Mouse (Mus musculus): ENCODE results near the gene Lmod2. TPM values are rescaled to one million over a fixed set of nuclear protein-coding genes. Genes with fewer than 3 reads are reported as not detected.

Gene Lmod2
- polyA plus RNA-seq (2015; fragmentation: Nextera tagmentation; extraction: Ambion mirVana): 0.47 and 0.83 TPM in 2 replicates

GRCm38 (mm10) chr6:24597500-24597899 lies at the start of gene Lmod2:
Gene Lmod2 (plus strand): TSS chr6:24597762.
- DNase-seq (ENCODE audit: low spot score) (no peak), ATAC-seq (peak; percentile 65)
- WGBS: 69% methylated on average over 10 of the region's 10 CpGs
- no peak for TF ChIP-seq CTCF (IDR thresholded peaks at IDR 0.05)
- TF ChIP-seq EP300 (IDR thresholded peaks at IDR 0.05): no peak
- no peak within 1 kb of the TSS for H3K9ac ChIP-seq (replicated peaks; ENCODE audit: low read depth)
- H3K27me3 ChIP-seq (replicated peaks; ENCODE audit: insufficient read depth, low read length): no peaks in the 10 kb centered on the region
- no peaks in the 10 kb centered on the region for H3K9me3 ChIP-seq (ENCODE audit: low read length)
- H3K27ac ChIP-seq (ENCODE audit: low read length): no peak within 1 kb of the TSS
- H3K4me3 ChIP-seq (ENCODE audit: low read depth, low read length): no peak within 1 kb of the TSS
- H3K4me1 ChIP-seq (ENCODE audit: insufficient read depth, low read depth, low read length): peaks cover 9% of the 10 kb centered on the region; the same call in 1 of the 2 replicates
- H3K36me3 ChIP-seq (ENCODE audit: insufficient read depth, low read length): no peaks in the 10 kb centered on the region
- H3K4me2 ChIP-seq (replicated peaks; ENCODE audit: low read depth, low read length): no peak within 1 kb of the TSS

DNA sequence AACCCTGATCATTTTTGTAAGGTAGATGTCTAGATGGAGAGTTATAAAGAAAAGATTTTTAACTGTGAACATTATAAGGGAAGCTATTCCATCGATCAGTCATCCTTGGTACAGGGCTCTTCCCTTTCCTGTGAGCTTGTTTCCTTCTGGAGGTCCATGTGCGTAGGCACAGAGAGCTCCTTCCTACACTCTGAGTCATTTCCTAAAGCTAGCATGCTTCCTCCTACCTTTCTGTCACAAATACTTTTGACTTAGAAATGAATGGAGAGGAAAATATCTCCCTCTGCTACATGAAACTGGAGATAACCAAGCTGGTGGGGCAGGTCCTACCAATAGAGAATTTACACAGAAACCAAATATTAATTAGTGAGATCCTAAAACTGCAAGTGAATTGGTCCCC lies 47.8 kb upstream of the Lmod2 start:
- Histone ChIP-seq H3K9ac (replicated peaks; ENCODE audit: low read depth) (no peak overlapping the region), H3K4me2 (replicated peaks; ENCODE audit: low read depth, low read length) (no peak overlapping the region), H3K27ac (ENCODE audit: low read length) (no peak overlapping the region), H3K27me3 (replicated peaks; ENCODE audit: insufficient read depth, low read length) (no peaks in the 10 kb centered on the region), H3K36me3 (ENCODE audit: insufficient read depth, low read length) (no peaks in the 10 kb centered on the region), H3K9me3 (ENCODE audit: low read length) (no peaks in the 10 kb centered on the region), H3K4me1 (ENCODE audit: insufficient read depth, low read depth, low read length) (no peaks in the 10 kb centered on the region; the same call in 1 of the 2 replicates), H3K4me3 (ENCODE audit: low read depth, low read length) (no peak overlapping the region)
- WGBS: 74% methylated on average over 2 of the region's 2 CpGs
- TF ChIP-seq EP300 (IDR thresholded peaks at IDR 0.05) (no peak), CTCF (IDR thresholded peaks at IDR 0.05) (no peak)
- ATAC-seq: no peak
- no peak for DNase-seq (ENCODE audit: low spot score)

DNA sequence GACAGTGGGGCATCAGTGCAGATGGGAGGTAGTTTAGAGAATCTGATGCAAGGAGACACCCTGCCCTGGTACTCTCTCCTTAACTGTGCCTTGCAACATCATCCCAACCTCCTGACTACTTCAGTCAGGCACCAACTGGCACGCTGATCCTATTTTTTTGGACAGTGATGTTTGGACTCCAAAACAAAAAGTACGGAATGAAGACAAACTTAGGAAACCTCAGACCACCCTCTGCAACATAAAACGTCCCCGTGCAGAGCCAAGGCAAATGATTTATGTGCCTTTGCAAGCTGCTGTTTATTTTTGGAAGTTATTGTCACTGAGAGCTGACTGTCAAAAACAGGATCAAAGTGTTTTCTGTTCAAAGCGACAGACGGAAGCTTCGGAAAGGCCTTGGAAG lies 45.5 kb upstream of the Lmod2 start:
- H3K36me3 ChIP-seq (ENCODE audit: insufficient read depth, low read length): no peaks in the 10 kb centered on the region
- no peak overlapping the region for H3K4me2 ChIP-seq (replicated peaks; ENCODE audit: low read depth, low read length)
- H3K9ac ChIP-seq (replicated peaks; ENCODE audit: low read depth): no peak overlapping the region
- no peak overlapping the region for H3K27ac ChIP-seq (ENCODE audit: low read length)
- H3K9me3 ChIP-seq (ENCODE audit: low read length): no peaks in the 10 kb centered on the region
- H3K4me1 ChIP-seq (ENCODE audit: insufficient read depth, low read depth, low read length): no peaks in the 10 kb centered on the region
- 32% methylated on average over 7 of the region's 7 CpGs for WGBS
- ATAC-seq (no peak), DNase-seq (ENCODE audit: low spot score) (no peak)
- H3K4me3 ChIP-seq (ENCODE audit: low read depth, low read length): no peak overlapping the region
- no peaks in the 10 kb centered on the region for H3K27me3 ChIP-seq (replicated peaks; ENCODE audit: insufficient read depth, low read length)
- no peak for TF ChIP-seq EP300 (IDR thresholded peaks at IDR 0.05)
- TF ChIP-seq CTCF (IDR thresholded peaks at IDR 0.05): no peak

GRCm38 (mm10) chr6:24554427-24555086 lies 43.0 kb upstream of the Lmod2 start:
- peak; percentile 38 for DNase-seq (ENCODE audit: low spot score)
- no peak for TF ChIP-seq CTCF (IDR thresholded peaks at IDR 0.05)
- TF ChIP-seq EP300 (IDR thresholded peaks at IDR 0.05): peak; percentile 40; the same call in 1 of the 2 replicates
- H3K9ac ChIP-seq (replicated peaks; ENCODE audit: low read depth): no peak overlapping the region
- no peaks in the 10 kb centered on the region for H3K27me3 ChIP-seq (replicated peaks; ENCODE audit: insufficient read depth, low read length)
- H3K4me3 ChIP-seq (ENCODE audit: low read depth, low read length): peak overlapping the region; percentile 14; the same call in 1 of the 2 replicates
- 30% methylated on average over 11 of the region's 11 CpGs for WGBS
- no peak; the same call in 1 of the 2 replicates for ATAC-seq
- H3K4me2 ChIP-seq (replicated peaks; ENCODE audit: low read depth, low read length): peak overlapping the region; percentile 51
- H3K4me1 ChIP-seq (ENCODE audit: insufficient read depth, low read depth, low read length): no peaks in the 10 kb centered on the region
- H3K9me3 ChIP-seq (ENCODE audit: low read length): no peaks in the 10 kb centered on the region
- no peaks in the 10 kb centered on the region for H3K36me3 ChIP-seq (ENCODE audit: insufficient read depth, low read length)
- H3K27ac ChIP-seq (ENCODE audit: low read length): 0 out of 2 replicates have a peak overlapping the region, but pooled peaks have one; percentile 51

DNA sequence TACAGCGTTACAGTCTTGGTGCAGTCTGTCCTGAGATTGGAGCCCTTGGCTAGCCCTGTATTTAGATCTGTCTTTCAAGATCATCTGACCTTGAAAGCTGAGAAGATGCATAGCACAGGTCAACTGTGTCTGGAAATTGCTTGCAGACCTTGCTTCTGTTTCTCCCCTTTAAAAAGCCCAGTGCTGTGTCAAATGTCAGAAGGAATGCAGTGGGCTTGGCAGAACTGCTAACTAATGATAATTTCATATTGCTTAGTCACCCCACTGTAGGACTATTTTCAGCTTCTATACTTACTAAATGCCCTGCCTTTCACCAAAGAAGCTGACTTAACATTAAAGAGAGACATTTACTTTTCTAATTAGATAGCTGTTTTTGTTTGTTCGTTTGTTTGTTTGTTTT lies 42.1 kb upstream of the Lmod2 start:
- DNase-seq (ENCODE audit: low spot score) (no peak), ATAC-seq (no peak)
- WGBS: 77% methylated on average over 2 of the region's 2 CpGs
- H3K27ac ChIP-seq (ENCODE audit: low read length): no peak overlapping the region
- TF ChIP-seq CTCF (IDR thresholded peaks at IDR 0.05): no peak
- no peaks in the 10 kb centered on the region for H3K27me3 ChIP-seq (replicated peaks; ENCODE audit: insufficient read depth, low read length)
- H3K4me3 ChIP-seq (ENCODE audit: low read depth, low read length): no peak overlapping the region
- no peak overlapping the region for H3K9ac ChIP-seq (replicated peaks; ENCODE audit: low read depth)
- H3K4me1 ChIP-seq (ENCODE audit: insufficient read depth, low read depth, low read length): no peaks in the 10 kb centered on the region
- H3K9me3 ChIP-seq (ENCODE audit: low read length): no peaks in the 10 kb centered on the region
- H3K4me2 ChIP-seq (replicated peaks; ENCODE audit: low read depth, low read length): no peak overlapping the region
- H3K36me3 ChIP-seq (ENCODE audit: insufficient read depth, low read length): no peaks in the 10 kb centered on the region

GRCm38 (mm10) chr6:24564081-24564480 lies 33.5 kb upstream of the Lmod2 start:
- no peaks in the 10 kb centered on the region for H3K4me1 ChIP-seq (ENCODE audit: insufficient read depth, low read depth, low read length)
- no peak overlapping the region for H3K9ac ChIP-seq (replicated peaks; ENCODE audit: low read depth)
- H3K27ac ChIP-seq (ENCODE audit: low read length): no peak overlapping the region
- TF ChIP-seq EP300 (IDR thresholded peaks at IDR 0.05) (no peak), CTCF (IDR thresholded peaks at IDR 0.05) (no peak)
- no peak overlapping the region for H3K4me3 ChIP-seq (ENCODE audit: low read depth, low read length)
- no peaks in the 10 kb centered on the region for H3K36me3 ChIP-seq (ENCODE audit: insufficient read depth, low read length)
- DNase-seq (ENCODE audit: low spot score) (no peak), ATAC-seq (no peak)
- WGBS: 64% methylated on average over 9 of the region's 9 CpGs
- no peak overlapping the region for H3K4me2 ChIP-seq (replicated peaks; ENCODE audit: low read depth, low read length)
- H3K9me3 ChIP-seq (ENCODE audit: low read length): no peaks in the 10 kb centered on the region
- H3K27me3 ChIP-seq (replicated peaks; ENCODE audit: insufficient read depth, low read length): no peaks in the 10 kb centered on the region

All from lung, postnatal 0 days (tissue).